Mouse (Mus musculus) embryo, embryonic 11 days (tissue): Measurements from ENCODE around the gene Slc6a4.

ENCODE experiments used
- DNase-seq: peaks from one replicate; pipeline ENCODE4 v3.0.0-alpha.2; 2015

Gene Slc6a4

GRCm38 (mm10) chr11:76997916-76998704 is at the start of gene Slc6a4:
Gene Slc6a4 (plus strand): TSS chr11:76998603.
- DNase-seq, result peak; percentile 67

DNA sequence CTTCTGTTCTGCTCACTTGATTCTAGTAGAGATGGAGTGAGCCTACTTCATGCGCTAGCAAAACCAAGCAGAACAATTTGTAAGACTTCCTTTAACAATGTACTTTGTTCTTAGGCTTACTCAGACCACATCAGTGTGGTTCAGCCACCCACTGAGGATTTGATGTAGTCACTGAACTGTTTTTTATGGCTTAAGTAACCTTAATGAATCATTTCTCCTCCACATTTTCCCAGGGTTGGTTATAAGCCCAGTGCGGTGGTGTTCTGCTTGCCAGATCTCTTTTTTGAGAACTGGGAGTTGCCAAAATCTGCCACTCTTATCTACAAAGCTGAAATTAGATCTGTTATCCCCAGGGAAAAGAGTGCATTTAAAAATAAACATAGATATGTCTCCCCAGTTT is 44.9 kb upstream of the Slc6a4 start:
- no peak for DNase-seq

- no peak for DNase-seq
Observed at GRCm38 (mm10) chr11:76965703-76966102, 32.7 kb upstream of the Slc6a4 start.

GRCm38 (mm10) chr11:76970328-76970727 is 28.1 kb upstream of the Slc6a4 start:
- DNase-seq, result no peak

DNA sequence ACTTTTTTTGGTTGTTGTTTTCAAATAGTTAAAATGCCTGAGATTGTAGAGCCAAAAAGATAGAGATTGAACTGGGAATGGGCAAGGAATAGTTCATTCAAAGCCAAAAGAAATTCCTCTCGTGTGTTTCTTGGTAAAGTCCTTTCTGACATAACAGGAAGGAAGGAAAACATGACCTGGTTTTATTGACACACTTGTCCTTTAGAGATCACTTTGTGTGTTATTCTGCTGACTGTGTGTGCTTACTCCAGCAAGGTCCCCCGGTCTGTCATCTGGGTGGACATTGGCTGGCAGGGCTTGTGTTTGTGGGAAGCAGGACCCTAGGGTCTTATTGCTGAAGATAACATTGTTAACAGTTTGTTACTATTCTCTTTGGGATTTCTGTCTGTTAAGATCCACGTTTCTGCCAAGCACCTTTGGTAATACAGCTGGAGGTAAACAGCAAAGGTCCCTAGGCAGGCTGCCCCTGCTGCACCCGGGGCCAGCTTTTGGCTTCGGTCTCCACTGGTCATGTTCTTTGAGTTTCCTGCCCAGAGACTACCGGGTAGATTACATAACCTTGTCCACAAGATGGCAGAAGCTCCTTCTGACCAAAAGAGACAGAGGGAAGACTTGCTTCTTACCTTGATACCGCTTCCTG is 23.6 kb upstream of the Slc6a4 start:
- no peak for DNase-seq

DNA sequence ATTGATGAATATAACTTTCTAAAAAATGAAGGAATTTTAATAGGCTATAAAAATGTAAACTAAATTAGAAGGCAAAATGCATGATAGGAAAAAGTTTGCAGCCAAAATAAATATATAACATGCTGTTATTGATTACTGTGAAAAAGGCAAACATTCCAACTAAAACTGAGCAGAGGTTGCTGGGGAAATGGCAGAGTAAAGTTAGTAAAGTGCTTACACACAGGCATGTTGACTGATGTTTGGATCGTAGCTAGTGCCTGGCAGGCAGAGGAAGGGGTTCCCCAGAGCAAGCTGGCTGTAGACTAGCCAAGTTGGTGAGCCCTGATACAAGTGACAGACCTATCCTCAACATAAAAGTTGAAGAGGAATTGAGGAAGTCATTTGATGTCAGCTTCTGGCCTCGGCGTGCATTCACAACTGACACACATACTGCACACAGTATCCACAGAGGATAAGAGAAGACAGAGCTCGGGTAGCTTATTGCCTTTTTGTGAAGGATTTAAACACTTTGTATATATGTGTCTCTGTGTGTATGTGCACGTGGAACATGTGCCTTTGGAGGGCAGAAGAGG is 16.7 kb upstream of the Slc6a4 start:
- no peak for DNase-seq

DNA sequence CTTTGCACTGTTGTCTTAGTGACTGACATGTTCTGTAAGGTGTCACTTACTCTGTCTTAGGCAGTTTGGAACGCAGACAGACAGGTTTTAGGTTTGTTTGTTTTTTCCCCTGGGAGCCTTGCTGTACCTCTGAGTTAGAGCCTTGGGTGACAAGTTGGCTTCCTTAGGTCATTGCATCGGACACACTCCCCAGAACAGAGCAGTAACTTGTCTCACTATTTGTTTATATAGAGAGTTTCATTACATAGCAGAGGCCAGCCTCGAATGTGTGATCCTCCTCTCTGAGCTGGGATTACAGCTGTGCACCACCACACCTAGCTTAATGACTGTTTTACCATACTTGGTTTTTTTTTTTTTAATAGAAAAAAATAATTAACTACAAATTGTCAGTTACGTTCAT is 16.0 kb upstream of the Slc6a4 start:
- DNase-seq, result no peak

DNA sequence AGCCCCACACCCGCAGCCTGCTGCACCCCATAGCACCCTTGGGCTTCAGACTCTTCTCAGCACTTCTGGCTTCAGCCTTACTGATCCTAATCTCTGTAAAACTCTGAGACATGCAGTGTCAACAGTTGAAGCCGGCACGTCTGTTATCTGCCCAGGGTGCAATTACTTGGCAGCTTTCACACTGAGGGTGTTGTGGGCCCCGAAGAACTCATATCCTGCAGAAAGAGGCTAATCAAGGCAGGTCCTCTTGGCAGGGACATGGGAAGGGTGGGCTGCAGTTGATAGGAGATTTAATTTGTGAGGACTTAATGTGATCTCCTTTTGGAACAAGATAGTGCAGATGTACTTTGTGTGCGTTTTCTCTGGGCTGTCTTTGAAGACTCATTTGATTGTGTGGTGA is 14.8 kb upstream of the Slc6a4 start:
- DNase-seq, result no peak

DNA sequence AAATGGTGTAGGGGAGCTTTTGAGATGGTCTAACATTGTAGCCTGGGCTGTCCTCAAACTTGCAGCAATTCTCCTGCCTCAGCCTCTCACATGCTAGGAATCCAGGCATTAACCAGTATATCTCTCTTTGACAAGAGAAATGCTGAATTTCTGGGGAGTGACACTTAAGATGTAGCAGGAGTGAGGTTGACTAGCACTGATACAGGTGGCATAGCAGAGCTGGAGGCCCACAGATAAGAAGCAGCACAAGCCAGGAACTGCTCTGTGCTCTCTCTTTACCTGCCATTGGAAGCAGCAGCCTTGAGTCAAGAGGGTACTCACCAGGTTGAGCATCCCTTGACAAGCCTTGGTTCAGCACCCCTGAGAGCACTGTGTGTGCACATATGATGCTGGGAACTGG is 14.2 kb upstream of the Slc6a4 start:
- no peak for DNase-seq

DNA sequence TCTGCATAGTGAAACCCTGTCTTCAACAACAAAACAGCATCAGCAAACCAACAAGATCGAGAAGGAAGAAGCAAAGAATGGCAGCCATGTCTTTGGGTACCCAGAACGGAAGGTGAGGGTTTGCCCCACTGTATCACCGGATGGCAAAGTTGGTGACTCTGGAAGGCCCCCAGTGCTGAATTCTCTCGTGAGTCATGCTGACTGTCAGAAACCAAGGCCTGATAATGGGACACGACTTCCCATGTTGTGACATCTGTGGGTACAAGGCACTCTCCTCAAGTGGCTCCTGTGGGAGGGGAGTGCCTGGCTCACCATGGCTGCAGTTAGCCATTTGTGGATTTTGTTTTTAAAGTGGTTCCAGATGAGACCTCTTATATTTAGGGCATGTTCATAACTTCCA is 7.6 kb upstream of the Slc6a4 start:
- DNase-seq, result no peak

- DNase-seq, result no peak
Observed at GRCm38 (mm10) chr11:76992886-76993285, 5.5 kb upstream of the Slc6a4 start.

GRCm38 (mm10) chr11:76995966-76996672 is 2.3 kb upstream of the Slc6a4 start:
- DNase-seq, result no peak

DNA sequence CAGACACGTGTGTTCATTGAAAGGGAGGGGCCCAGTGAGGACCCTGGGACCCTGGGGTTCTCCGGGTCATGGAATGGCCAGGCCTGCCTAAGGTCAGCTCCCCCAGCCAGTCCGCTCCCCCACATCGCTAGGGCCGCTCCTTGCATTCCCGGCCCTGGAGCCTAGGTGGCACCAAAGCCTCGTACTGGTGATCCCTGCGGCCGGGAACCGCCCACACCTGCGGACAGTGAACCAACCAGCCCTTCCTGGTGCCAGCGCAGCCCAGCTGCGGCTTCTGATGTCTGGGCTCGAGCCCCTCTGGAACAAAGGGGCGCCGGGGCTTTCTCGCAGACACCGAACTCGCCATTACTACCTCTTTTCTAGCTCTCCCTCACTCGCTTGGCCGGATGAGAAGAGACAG is 1.1 kb upstream of the Slc6a4 start:
- DNase-seq, result peak; percentile 89

DNA sequence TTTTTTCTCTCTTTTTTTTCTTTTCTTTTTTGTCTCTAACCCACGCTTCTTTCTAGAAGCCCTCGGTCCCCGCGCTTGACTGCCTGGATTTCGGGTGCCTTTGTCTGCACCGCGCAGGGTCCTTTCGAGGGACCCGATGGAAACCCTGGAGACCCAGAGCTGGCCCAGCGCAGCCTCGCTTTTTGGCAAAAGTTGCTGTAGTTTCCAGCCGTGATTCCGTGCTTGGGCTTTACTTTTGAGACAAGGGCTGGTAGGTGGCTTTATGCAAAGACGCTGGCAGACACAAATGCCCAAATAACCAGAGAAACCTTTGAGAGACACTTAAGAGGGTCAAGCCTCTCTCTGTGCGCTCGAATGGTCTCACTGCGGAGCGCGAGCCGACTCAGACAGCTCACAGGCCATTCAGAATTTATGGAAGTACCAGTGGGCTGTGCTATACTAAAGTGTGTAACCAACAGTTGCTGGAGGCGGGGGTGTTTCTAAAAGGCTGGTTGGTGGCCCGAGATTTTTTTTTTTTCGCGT is 363 bp downstream of the Slc6a4 start:
- DNase-seq, result peak; percentile 39

DNA sequence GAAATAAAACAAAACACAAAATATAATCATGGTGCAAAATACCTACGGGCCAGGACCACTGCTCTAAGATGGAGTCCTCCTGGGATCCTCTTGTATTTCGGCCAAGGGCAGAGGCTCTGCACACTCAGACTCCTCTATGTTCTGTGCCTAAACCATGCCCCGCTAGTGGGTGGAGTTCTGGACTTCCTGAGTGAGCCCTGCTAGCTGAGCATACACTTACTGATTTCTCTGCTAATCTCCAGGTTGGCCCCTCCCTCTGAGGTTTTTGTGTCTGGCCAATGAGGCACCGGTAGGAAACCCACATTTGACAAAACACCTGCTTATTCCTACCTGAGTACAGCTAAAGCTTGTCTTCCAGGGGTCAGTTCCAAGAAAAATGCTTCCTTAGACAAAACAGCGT is 2.3 kb downstream of the Slc6a4 start:
- DNase-seq, result no peak

DNA sequence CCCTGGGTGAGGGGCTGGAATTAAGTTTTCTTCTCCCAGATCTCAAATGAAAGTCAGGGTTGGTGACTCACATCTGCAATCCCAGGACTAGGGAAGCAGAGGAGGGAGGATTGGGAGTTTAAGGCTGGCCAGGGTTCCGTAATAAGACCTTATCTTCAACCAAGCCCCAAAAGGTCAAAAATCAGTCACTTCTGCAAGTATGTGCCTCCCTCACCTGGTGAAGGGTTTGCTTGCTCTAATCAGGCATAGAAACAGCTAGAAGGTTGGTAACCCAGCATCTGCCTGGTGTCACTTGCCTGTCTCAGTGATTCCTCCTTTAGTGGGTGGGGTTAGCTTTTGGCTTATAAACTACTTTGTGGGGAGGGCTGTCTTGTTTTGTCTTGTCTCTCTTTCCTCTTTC is 4.0 kb downstream of the Slc6a4 start:
- no peak for DNase-seq

GRCm38 (mm10) chr11:77005881-77006280 is 7.5 kb downstream of the Slc6a4 start:
- DNase-seq, result no peak

DNA sequence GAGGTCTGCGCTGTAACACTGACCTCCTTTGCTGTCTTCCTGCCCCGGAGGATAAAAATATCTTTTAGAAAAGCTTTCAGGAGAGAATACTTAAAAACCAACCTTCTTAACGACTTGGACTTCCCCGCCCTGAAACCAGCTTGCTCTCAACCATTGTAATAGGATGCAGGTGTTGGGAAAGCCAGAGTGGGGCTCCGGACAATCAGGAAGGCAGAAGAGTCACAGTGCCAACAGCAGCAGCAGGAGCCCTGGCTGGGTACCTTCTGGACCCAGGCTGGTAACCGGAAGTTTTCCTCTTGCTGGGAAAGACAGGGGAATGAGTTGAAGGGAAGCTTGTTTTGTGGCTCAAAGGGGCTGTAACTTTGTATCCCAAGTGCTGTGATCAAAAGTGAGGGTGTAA is 8.2 kb downstream of the Slc6a4 start:
- DNase-seq, result no peak

GRCm38 (mm10) chr11:77009069-77010025 is 10.9 kb downstream of the Slc6a4 start:
- no peak for DNase-seq

- no peak for DNase-seq
Observed at GRCm38 (mm10) chr11:77010762-77011475, 12.5 kb downstream of the Slc6a4 start.

GRCm38 (mm10) chr11:77018046-77018445 is 19.6 kb downstream of the Slc6a4 start:
- no peak for DNase-seq

DNA sequence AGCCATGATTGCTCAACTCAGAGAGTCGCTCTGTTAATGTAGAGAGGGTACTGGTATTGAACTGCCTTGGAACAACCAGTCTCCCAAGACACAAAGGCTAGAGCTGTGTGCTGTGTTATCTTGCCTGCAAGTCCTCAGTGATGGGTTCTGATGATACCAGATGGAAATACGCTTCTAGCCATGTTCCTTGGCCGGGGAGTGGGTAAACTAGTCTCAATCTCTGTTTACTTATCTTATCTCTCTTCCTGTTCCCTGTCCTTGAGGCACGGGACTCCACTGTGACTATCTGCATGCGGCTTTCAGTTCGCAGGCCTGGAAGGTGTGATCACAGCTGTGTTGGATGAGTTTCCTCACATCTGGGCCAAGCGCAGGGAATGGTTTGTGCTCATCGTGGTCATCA is 21.1 kb downstream of the Slc6a4 start:
- DNase-seq, result no peak
